Mouse (Mus musculus) limb, embryonic 14.5 days (tissue): ENCODE measurements at regions not wholly inside any gene's neighbourhood (a gene's known extent, or its start where the extent isn't known, plus 50 kb on each side); places are given as distances from the start of the nearest gene placed in this dataset.

Experiments
- ATAC-seq: fragments of 200-750 bp; cut with Nextera tagmentation; 2 replicates; pipeline ENCODE4 v1.8.0; 2017; ENCODE audit warnings: low read depth, moderate number of reproducible peaks, moderate TSS enrichment; ENCODE audit not compliant: low FRiP score
- DNase-seq: peaks from one replicate; pipeline ENCODE4 v3.0.0-alpha.2; 2015; ENCODE audit warnings: low spot score
- H3K27ac ChIP-seq: fragments of 300-500 bp; sonication (generic); replicated peaks from 2 replicates; pipeline ENCODE4 v1.5.1; 2014; ENCODE audit warnings: low read depth, mild to moderate bottlenecking, low read length, moderate library complexity, mixed read lengths
- H3K27me3 ChIP-seq: fragments of 300-500 bp; sonication (generic); 2 replicates; pipeline ENCODE4 v1.6.1; 2014; ENCODE audit warnings: low read length, mixed read lengths; ENCODE audit not compliant: control insufficient read depth, insufficient read depth
- H3K36me3 ChIP-seq: fragments of 300-500 bp; sonication (generic); 2 replicates; pipeline ENCODE4 v1.6.1; 2014; ENCODE audit warnings: mild to moderate bottlenecking, low read length, moderate library complexity, mixed read lengths; ENCODE audit not compliant: control insufficient read depth, insufficient read depth
- H3K4me1 ChIP-seq: fragments of 300-500 bp; sonication (generic); 2 replicates; pipeline ENCODE4 v1.6.1; 2014; ENCODE audit warnings: antibody characterized with exemption, low read length, mixed read lengths; ENCODE audit not compliant: control insufficient read depth, insufficient read depth
- H3K4me2 ChIP-seq: fragments of 300-500 bp; sonication (generic); replicated peaks from 2 replicates; pipeline ENCODE4 v1.6.1; 2014; ENCODE audit warnings: low read depth, mild to moderate bottlenecking, low read length, moderate library complexity; ENCODE audit not compliant: severe bottlenecking
- H3K4me3 ChIP-seq: fragments of 300-500 bp; sonication (generic); replicated peaks from 2 replicates; pipeline ENCODE4 v1.5.1; 2014; ENCODE audit warnings: low read length
- H3K9ac ChIP-seq: fragments of 300-500 bp; sonication (generic); 2 replicates; pipeline ENCODE4 v1.6.1; 2014; ENCODE audit warnings: mild to moderate bottlenecking, low read depth, low read length, moderate library complexity; ENCODE audit not compliant: severe bottlenecking
- H3K9me3 ChIP-seq: fragments of 300-500 bp; sonication (generic); 2 replicates; pipeline ENCODE4 v1.6.1; 2016; ENCODE audit warnings: low read length; ENCODE audit not compliant: control insufficient read depth
- POLR2A ChIP-seq: fragments of 200-500 bp; IDR thresholded peaks from 2 replicates; pipeline ENCODE4 v1.8.0; 2012; ENCODE audit warnings: inconsistent platforms, mild to moderate bottlenecking, moderate library complexity, borderline replicate concordance; ENCODE audit not compliant: insufficient read depth, insufficient read length; ENCODE audit errors: extremely low read depth
- WGBS: fragments of 180-500 bp; shearing (Covaris S2); extraction: QIAGEN DNeasy Blood & Tissue Kit; methylation state at CpG from one replicate; pipeline ENCODE4 v1.1.7; 2014; 5-methylcytosine and 5-hydroxymethylcytosine counted together

- H3K4me3 ChIP-seq: no peak overlapping the region
- H3K4me2 ChIP-seq: no peak overlapping the region
- peaks cover 16% of the 10 kb centered on the region for H3K4me1 ChIP-seq
- no peak overlapping the region for H3K9ac ChIP-seq
- H3K27me3 ChIP-seq: no peaks in the 10 kb centered on the region
- no peak for ATAC-seq
- WGBS: 54% methylated on average over 5 of the region's 5 CpGs
- DNase-seq: no peak
- H3K27ac ChIP-seq: no peak overlapping the region
- H3K36me3 ChIP-seq: no peaks in the 10 kb centered on the region
- TF ChIP-seq POLR2A: no peak
- no peaks in the 10 kb centered on the region for H3K9me3 ChIP-seq
Observed at GRCm38 (mm10) chr3:51066373-51066772, 157.9 kb upstream of the Noct start.

DNA sequence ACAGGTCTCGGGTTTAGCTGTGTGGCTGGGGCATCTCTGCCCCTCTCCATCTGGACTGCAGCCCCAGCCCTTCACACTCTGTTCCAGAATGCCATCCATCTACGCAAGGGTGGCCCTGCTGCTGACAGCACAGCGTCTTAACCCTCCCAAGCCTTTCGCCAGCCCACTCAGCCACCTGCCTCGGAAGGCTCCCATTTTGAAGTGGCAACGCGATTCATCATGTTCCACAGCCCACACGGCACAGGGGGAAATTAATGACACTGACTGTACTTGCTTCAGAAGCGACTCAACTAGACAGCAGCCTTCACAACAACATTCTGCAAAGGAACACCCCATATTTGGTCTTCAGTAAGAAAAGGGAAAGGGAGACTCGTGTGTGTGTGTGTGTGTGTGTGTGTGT is 151.8 kb upstream of the Noct start:
- WGBS: 73% methylated on average over 10 of the region's 10 CpGs
- Histone ChIP-seq H3K27ac (no peak overlapping the region), H3K36me3 (no peaks in the 10 kb centered on the region), H3K4me1 (peaks cover 28% of the 10 kb centered on the region), H3K9me3 (no peaks in the 10 kb centered on the region), H3K9ac (no peak overlapping the region), H3K27me3 (no peaks in the 10 kb centered on the region), H3K4me3 (no peak overlapping the region), H3K4me2 (no peak overlapping the region)
- no peak for TF ChIP-seq POLR2A
- ATAC-seq (no peak), DNase-seq (no peak)

- TF ChIP-seq POLR2A: no peak
- no peak overlapping the region for H3K27ac ChIP-seq
- ATAC-seq: no peak
- H3K9ac ChIP-seq: no peak overlapping the region
- whole genome bisulfite sequencing: 76% methylated on average over 15 of the region's 15 CpGs
- H3K27me3 ChIP-seq: no peaks in the 10 kb centered on the region
- H3K4me1 ChIP-seq: peaks cover 28% of the 10 kb centered on the region
- H3K9me3 ChIP-seq: no peaks in the 10 kb centered on the region
- DNase-seq: no peak
- no peaks in the 10 kb centered on the region for H3K36me3 ChIP-seq
- H3K4me2 ChIP-seq: no peak overlapping the region
- H3K4me3 ChIP-seq: no peak overlapping the region
Observed at GRCm38 (mm10) chr3:51073003-51073679, 151.1 kb upstream of the Noct start.

- Histone ChIP-seq H3K4me1 (peaks cover 32% of the 10 kb centered on the region), H3K27ac (peak overlapping the region; percentile 62; the same call in 1 of the 2 replicates), H3K9ac (no peak overlapping the region), H3K27me3 (no peaks in the 10 kb centered on the region), H3K9me3 (no peaks in the 10 kb centered on the region), H3K4me3 (no peak overlapping the region), H3K4me2 (no peak overlapping the region), H3K36me3 (no peaks in the 10 kb centered on the region)
- no peak for TF ChIP-seq POLR2A
- DNase-seq: no peak
- 66% methylated on average over 7 of the region's 7 CpGs for WGBS
- ATAC-seq: no peak
Observed at GRCm38 (mm10) chr3:51073743-51074319, 150.4 kb upstream of the Noct start.

DNA sequence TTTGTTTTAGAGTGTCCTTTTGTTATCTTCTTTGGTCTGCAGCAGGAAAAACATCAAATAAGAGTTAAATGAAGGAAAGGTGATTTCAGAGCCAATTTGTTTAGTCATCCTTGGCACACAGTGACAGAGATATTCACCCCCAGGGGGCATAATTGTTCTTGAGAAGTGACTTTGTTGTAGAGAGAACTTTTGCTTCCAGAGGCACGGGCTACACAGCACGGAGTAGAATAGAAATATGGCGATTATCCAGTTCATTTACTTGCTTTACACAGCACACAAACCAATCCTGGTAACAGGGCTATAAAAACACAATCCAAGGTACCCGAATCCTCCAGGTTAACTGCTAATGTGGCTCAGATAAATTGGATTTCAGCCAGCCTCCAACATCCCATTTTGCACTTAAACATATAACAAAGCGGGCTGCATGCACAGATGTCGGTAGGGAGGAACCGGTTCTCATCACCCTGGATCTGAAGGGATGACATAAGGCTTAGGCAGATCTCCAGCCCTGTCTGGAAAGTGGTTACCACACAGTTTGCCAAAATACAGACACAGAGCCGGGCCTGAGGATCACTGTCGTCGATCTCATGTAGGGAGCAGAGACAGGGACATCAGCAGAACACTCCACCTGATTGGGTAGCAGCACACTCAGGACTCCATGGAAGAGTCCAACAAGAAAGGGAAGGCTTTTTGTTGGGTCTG is 148.9 kb upstream of the Noct start:
- DNase-seq (peak; percentile 75), ATAC-seq (peak; percentile 77)
- TF ChIP-seq POLR2A: no peak
- no peaks in the 10 kb centered on the region for H3K36me3 ChIP-seq
- no peaks in the 10 kb centered on the region for H3K9me3 ChIP-seq
- H3K4me3 ChIP-seq: no peak overlapping the region
- H3K9ac ChIP-seq: no peak overlapping the region
- peaks cover 44% of the 10 kb centered on the region for H3K4me1 ChIP-seq
- H3K4me2 ChIP-seq: no peak overlapping the region
- 35% methylated on average over 10 of the region's 10 CpGs for WGBS
- no peaks in the 10 kb centered on the region for H3K27me3 ChIP-seq
- H3K27ac ChIP-seq: no peak overlapping the region
